Mouse (Mus musculus) liver, adult 2 months (tissue): ENCODE results near the gene Chn1. TPM values are rescaled to one million over a fixed set of nuclear protein-coding genes. Genes with fewer than 3 reads are reported as not detected.

Experiments
- DNase-seq: peaks from one replicate; pipeline ENCODE4 v3.0.0-alpha.2; 2011; ENCODE audit warnings: low read depth, low spot score; ENCODE audit errors: extremely low read depth
- H3K27ac ChIP-seq: fragments of 200-500 bp; replicated peaks from 2 replicates; pipeline ENCODE4 v1.5.1; 2012; ENCODE audit warnings: low read depth, mild to moderate bottlenecking, control low read depth, inconsistent platforms, low read length; ENCODE audit not compliant: insufficient read depth
- H3K27me3 ChIP-seq: fragments of 200-500 bp; 2 replicates; pipeline ENCODE4 v1.6.1; 2012; ENCODE audit warnings: mild to moderate bottlenecking, moderate library complexity, low read length, inconsistent platforms; ENCODE audit not compliant: control insufficient read depth, insufficient read depth
- H3K36me3 ChIP-seq: fragments of 200-500 bp; 2 replicates; pipeline ENCODE4 v1.6.1; 2012; ENCODE audit warnings: low read length, inconsistent platforms; ENCODE audit not compliant: control insufficient read depth, insufficient read depth
- H3K4me1 ChIP-seq: fragments of 200-500 bp; 2 replicates; pipeline ENCODE4 v1.6.1; 2011; ENCODE audit warnings: low read length; ENCODE audit not compliant: control insufficient read depth, insufficient read depth
- H3K4me3 ChIP-seq: fragments of 200-500 bp; 2 replicates; pipeline ENCODE4 v1.5.1; 2011; ENCODE audit warnings: low read depth, mild to moderate bottlenecking, control low read depth, low read length, moderate library complexity; ENCODE audit not compliant: insufficient read depth
- H3K79me2 ChIP-seq: fragments of 200-500 bp; 2 replicates; pipeline ENCODE4 v1.6.1; 2012; ENCODE audit warnings: inconsistent platforms, mild to moderate bottlenecking, low read length, moderate library complexity; ENCODE audit not compliant: control insufficient read depth, insufficient read depth
- H3K9ac ChIP-seq: fragments of 200-500 bp; 2 replicates; pipeline ENCODE4 v1.6.1; 2012; ENCODE audit warnings: low read depth, mild to moderate bottlenecking, control low read depth, inconsistent platforms, low read length
- CTCF ChIP-seq: fragments of 200-500 bp; IDR thresholded peaks from 2 replicates; pipeline ENCODE4 v1.5.1; 2011; ENCODE audit warnings: low read depth, low read length, control low read depth
- POLR2A ChIP-seq: fragments of 200-500 bp; IDR thresholded peaks from 2 replicates; pipeline ENCODE4 v1.6.1; 2011; ENCODE audit warnings: low read length, control low read depth; ENCODE audit not compliant: insufficient read depth; ENCODE audit errors: extremely low read depth
- WGBS: fragments of 180-500 bp; shearing (Covaris S2); methylation state at CpG from one replicate; pipeline ENCODE4 v1.1.7; 2018; 5-methylcytosine and 5-hydroxymethylcytosine counted together
- polyA plus RNA-seq: library from polyadenylated mRNA; depleted of rRNA; stranded (reverse); fragments of >200 nt; gene quantifications from 2 replicates; pipeline ENCODE4 v1.2.3, GENCODE M21; 2012
- total RNA-seq: library from RNA; depleted of rRNA; stranded (reverse); fragments of >200 nt; gene quantifications from 2 replicates; pipeline ENCODE4 v1.2.3, GENCODE M21; 2014

The Chn1 gene
- total and polyA plus RNA-seq, 2 experiments = 0.18 TPM; not detected in 1

GRCm38 (mm10) chr2:73654059-73654891 is 120.9 kb downstream of the Chn1 start:
- Histone ChIP-seq H3K4me1 (0 out of 2 replicates have a peak, but pooled peaks cover 2% of the 10 kb centered on the region), H3K79me2 (no peaks in the 10 kb centered on the region), H3K36me3 (no peaks in the 10 kb centered on the region), H3K27ac (no peak overlapping the region), H3K4me3 (no peak overlapping the region), H3K27me3 (no peaks in the 10 kb centered on the region), H3K9ac (no peak overlapping the region)
- TF ChIP-seq POLR2A = no peak
- TF ChIP-seq CTCF = no peak
- DNase-seq = no peak
- WGBS = 72% methylated on average over 4 of the region's 4 CpGs

- DNase-seq = no peak
- TF ChIP-seq POLR2A (no peak), CTCF (no peak)
These were observed 137.5 kb downstream of the Chn1 start for GRCm38 (mm10) chr2:73637688-73638087.

GRCm38 (mm10) chr2:73636387-73636786 is 138.8 kb downstream of the Chn1 start:
- Histone ChIP-seq H3K36me3 (no peaks in the 10 kb centered on the region), H3K27me3 (no peaks in the 10 kb centered on the region), H3K4me1 (no peaks in the 10 kb centered on the region), H3K9ac (no peak overlapping the region), H3K79me2 (no peaks in the 10 kb centered on the region), H3K4me3 (no peak overlapping the region), H3K27ac (no peak overlapping the region)
- no peak for DNase-seq
- 73% methylated on average over 3 of the region's 3 CpGs for whole genome bisulfite sequencing
- TF ChIP-seq CTCF = no peak
- TF ChIP-seq POLR2A = no peak

More at GRCm38 (mm10) chr2:73637688-73638087, 137.5 kb downstream of the Chn1 start:
- Histone ChIP-seq H3K79me2 (no peaks in the 10 kb centered on the region), H3K4me3 (no peak overlapping the region), H3K36me3 (no peaks in the 10 kb centered on the region), H3K9ac (no peak overlapping the region), H3K4me1 (no peaks in the 10 kb centered on the region), H3K27me3 (no peaks in the 10 kb centered on the region), H3K27ac (no peak overlapping the region)
- 86% methylated on average over 6 of the region's 6 CpGs for WGBS

GRCm38 (mm10) chr2:73631816-73632215 is 143.3 kb downstream of the Chn1 start:
- 91% methylated on average over 7 of the region's 7 CpGs for WGBS
- DNase-seq = no peak
- Histone ChIP-seq H3K4me3 (no peak overlapping the region), H3K27ac (no peak overlapping the region), H3K27me3 (no peaks in the 10 kb centered on the region), H3K4me1 (no peaks in the 10 kb centered on the region), H3K36me3 (no peaks in the 10 kb centered on the region), H3K79me2 (no peaks in the 10 kb centered on the region), H3K9ac (no peak overlapping the region)
- TF ChIP-seq POLR2A (no peak), CTCF (no peak)

DNA sequence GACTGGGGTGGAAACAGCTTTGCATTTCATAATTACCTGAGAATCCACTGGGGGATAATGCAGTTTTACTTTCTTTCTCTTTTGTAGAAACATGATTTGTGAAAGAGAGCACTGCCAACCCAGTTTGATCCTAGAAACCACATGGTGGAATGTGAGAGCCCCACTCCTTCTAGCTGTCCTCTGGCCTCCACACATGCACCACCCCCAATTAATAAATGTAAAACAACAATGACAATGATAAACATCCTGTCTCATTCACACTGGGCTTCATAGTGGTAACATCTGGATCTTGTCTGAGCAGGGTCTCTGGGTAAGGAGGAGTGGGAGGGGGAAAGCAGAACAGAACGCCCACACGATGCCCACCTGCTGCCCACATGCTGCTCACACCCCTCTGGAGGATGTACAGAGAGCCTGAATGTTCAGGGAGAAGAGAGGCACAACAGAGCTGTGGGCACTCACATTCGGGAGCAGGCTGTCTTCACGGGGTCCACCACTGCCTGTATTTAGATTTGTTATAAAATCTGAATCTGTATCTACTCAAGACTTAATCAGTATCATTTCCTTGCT is 156.6 kb downstream of the Chn1 start:
- DNase-seq = no peak
- no peaks in the 10 kb centered on the region for H3K27me3 ChIP-seq
- no peak overlapping the region for H3K27ac ChIP-seq
- H3K4me3 ChIP-seq = no peak overlapping the region
- H3K36me3 ChIP-seq = no peaks in the 10 kb centered on the region
- 0 out of 2 replicates have a peak, but pooled peaks cover 6% of the 10 kb centered on the region for H3K4me1 ChIP-seq
- no peak for TF ChIP-seq POLR2A
- no peak for TF ChIP-seq CTCF
- H3K79me2 ChIP-seq = no peaks in the 10 kb centered on the region
- no peak overlapping the region for H3K9ac ChIP-seq
- 92% methylated on average over 4 of the region's 4 CpGs for WGBS
